Mouse (Mus musculus): ENCODE data around the gene Pld3. TPM values are rescaled to one million over a fixed set of nuclear protein-coding genes. Genes with fewer than 3 reads are reported as not detected.

Gene Pld3
- polyA plus RNA-seq, 1 experiment = 50.8 TPM

GRCm38 (mm10) chr7:27493450-27493849 is 59.6 kb downstream of the Pld3 start:
- Histone ChIP-seq H3K9ac (ENCODE audit: low read depth, poor library complexity, severe bottlenecking) (no peak overlapping the region), H3K9me3 (replicated peaks; ENCODE audit: control insufficient read depth, insufficient read depth, low read length, poor library complexity, severe bottlenecking) (no peaks in the 10 kb centered on the region), H3K4me3 (ENCODE audit: low read depth, low read length) (no peak overlapping the region), H3K27ac (ENCODE audit: insufficient read depth, low read length) (no peak overlapping the region), H3K4me1 (ENCODE audit: control insufficient read depth, insufficient read depth, low read length) (peaks cover 14% of the 10 kb centered on the region), H3K36me3 (ENCODE audit: control insufficient read depth, insufficient read depth, low read length, poor library complexity, severe bottlenecking) (peaks cover 2% of the 10 kb centered on the region; the same call in 1 of the 2 replicates), H3K27me3 (ENCODE audit: control insufficient read depth, insufficient read depth, low read length, poor library complexity, severe bottlenecking) (no peaks in the 10 kb centered on the region)
- TF ChIP-seq EP300 (IDR thresholded peaks at IDR 0.05; ENCODE audit: insufficient read depth, low read depth, low read length) = no peak
- TF ChIP-seq CTCF (IDR thresholded peaks at IDR 0.05; ENCODE audit: low read depth, low read length) = no peak
- no peak for TF ChIP-seq POLR2A (IDR thresholded peaks at IDR 0.05; ENCODE audit: insufficient read depth, low read length)

DNA sequence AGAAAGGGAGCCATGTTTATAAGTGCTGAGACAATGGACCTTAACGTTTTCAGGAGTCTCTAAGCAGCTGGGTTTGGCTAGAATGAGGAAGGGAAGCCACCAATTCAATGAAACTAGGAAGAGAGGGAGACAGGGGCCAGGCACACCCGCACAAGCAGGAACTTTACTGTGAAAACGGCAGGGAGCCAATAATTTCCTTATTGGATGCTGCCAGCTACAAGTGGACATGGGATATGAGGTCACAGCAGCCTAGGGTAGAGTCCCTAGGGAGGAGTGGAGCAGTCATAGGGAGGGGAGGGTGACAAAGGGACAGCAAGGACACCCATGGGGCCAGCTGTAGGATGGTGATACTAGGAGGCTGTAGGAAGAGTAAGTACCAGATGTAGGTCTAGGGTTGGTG is 60.0 kb downstream of the Pld3 start:
- no peaks in the 10 kb centered on the region for H3K9me3 ChIP-seq (replicated peaks; ENCODE audit: control insufficient read depth, insufficient read depth, low read length, poor library complexity, severe bottlenecking)

GRCm38 (mm10) chr7:27491856-27492255 is 61.2 kb downstream of the Pld3 start:
- no peak for TF ChIP-seq EP300 (IDR thresholded peaks at IDR 0.05; ENCODE audit: insufficient read depth, low read depth, low read length)
- no peak for TF ChIP-seq CTCF (IDR thresholded peaks at IDR 0.05; ENCODE audit: low read depth, low read length)
- peaks cover 12% of the 10 kb centered on the region for H3K4me1 ChIP-seq (ENCODE audit: control insufficient read depth, insufficient read depth, low read length)
- H3K4me3 ChIP-seq (ENCODE audit: low read depth, low read length) = no peak overlapping the region
- H3K9ac ChIP-seq (ENCODE audit: low read depth, poor library complexity, severe bottlenecking) = no peak overlapping the region
- H3K27ac ChIP-seq (ENCODE audit: insufficient read depth, low read length) = peak overlapping the region; percentile 82
- no peaks in the 10 kb centered on the region for H3K9me3 ChIP-seq (replicated peaks; ENCODE audit: control insufficient read depth, insufficient read depth, low read length, poor library complexity, severe bottlenecking)
- no peaks in the 10 kb centered on the region for H3K27me3 ChIP-seq (ENCODE audit: control insufficient read depth, insufficient read depth, low read length, poor library complexity, severe bottlenecking)
- peaks cover 2% of the 10 kb centered on the region; the same call in 1 of the 2 replicates for H3K36me3 ChIP-seq (ENCODE audit: control insufficient read depth, insufficient read depth, low read length, poor library complexity, severe bottlenecking)

More for the DNA sequence above, 60.0 kb downstream of the Pld3 start:
- Histone ChIP-seq H3K9ac (ENCODE audit: low read depth, poor library complexity, severe bottlenecking) (no peak overlapping the region), H3K4me1 (ENCODE audit: control insufficient read depth, insufficient read depth, low read length) (peaks cover 12% of the 10 kb centered on the region), H3K4me3 (ENCODE audit: low read depth, low read length) (no peak overlapping the region), H3K27ac (ENCODE audit: insufficient read depth, low read length) (no peak overlapping the region), H3K27me3 (ENCODE audit: control insufficient read depth, insufficient read depth, low read length, poor library complexity, severe bottlenecking) (no peaks in the 10 kb centered on the region), H3K36me3 (ENCODE audit: control insufficient read depth, insufficient read depth, low read length, poor library complexity, severe bottlenecking) (peaks cover 2% of the 10 kb centered on the region; the same call in 1 of the 2 replicates)
- TF ChIP-seq EP300 (IDR thresholded peaks at IDR 0.05; ENCODE audit: insufficient read depth, low read depth, low read length) (no peak), CTCF (IDR thresholded peaks at IDR 0.05; ENCODE audit: low read depth, low read length) (no peak), POLR2A (IDR thresholded peaks at IDR 0.05; ENCODE audit: insufficient read depth, low read length) (no peak)

GRCm38 (mm10) chr7:27490543-27491329 is 62.3 kb downstream of the Pld3 start:
- H3K9me3 ChIP-seq (replicated peaks; ENCODE audit: control insufficient read depth, insufficient read depth, low read length, poor library complexity, severe bottlenecking) = no peaks in the 10 kb centered on the region
- peak overlapping the region; percentile 82 for H3K27ac ChIP-seq (ENCODE audit: insufficient read depth, low read length)
- TF ChIP-seq CTCF (IDR thresholded peaks at IDR 0.05; ENCODE audit: low read depth, low read length) (peak; percentile 41), POLR2A (IDR thresholded peaks at IDR 0.05; ENCODE audit: insufficient read depth, low read length) (no peak), EP300 (IDR thresholded peaks at IDR 0.05; ENCODE audit: insufficient read depth, low read depth, low read length) (no peak)
- H3K27me3 ChIP-seq (ENCODE audit: control insufficient read depth, insufficient read depth, low read length, poor library complexity, severe bottlenecking) = no peaks in the 10 kb centered on the region
- peak overlapping the region; percentile 56 for H3K9ac ChIP-seq (ENCODE audit: low read depth, poor library complexity, severe bottlenecking)
- peaks cover 12% of the 10 kb centered on the region for H3K4me1 ChIP-seq (ENCODE audit: control insufficient read depth, insufficient read depth, low read length)
- H3K4me3 ChIP-seq (ENCODE audit: low read depth, low read length) = peak overlapping the region; percentile 65
- H3K36me3 ChIP-seq (ENCODE audit: control insufficient read depth, insufficient read depth, low read length, poor library complexity, severe bottlenecking) = peaks cover 2% of the 10 kb centered on the region; the same call in 1 of the 2 replicates

- Histone ChIP-seq H3K36me3 (ENCODE audit: control insufficient read depth, insufficient read depth, low read length, poor library complexity, severe bottlenecking) (peaks cover 2% of the 10 kb centered on the region; the same call in 1 of the 2 replicates), H3K27ac (ENCODE audit: insufficient read depth, low read length) (peak overlapping the region; percentile 75), H3K4me1 (ENCODE audit: control insufficient read depth, insufficient read depth, low read length) (peaks cover 12% of the 10 kb centered on the region), H3K9ac (ENCODE audit: low read depth, poor library complexity, severe bottlenecking) (peak overlapping the region; percentile 56), H3K9me3 (replicated peaks; ENCODE audit: control insufficient read depth, insufficient read depth, low read length, poor library complexity, severe bottlenecking) (no peaks in the 10 kb centered on the region), H3K27me3 (ENCODE audit: control insufficient read depth, insufficient read depth, low read length, poor library complexity, severe bottlenecking) (no peaks in the 10 kb centered on the region), H3K4me3 (ENCODE audit: low read depth, low read length) (peak overlapping the region; percentile 49)
- TF ChIP-seq CTCF (IDR thresholded peaks at IDR 0.05; ENCODE audit: low read depth, low read length) (no peak), EP300 (IDR thresholded peaks at IDR 0.05; ENCODE audit: insufficient read depth, low read depth, low read length) (no peak), POLR2A (IDR thresholded peaks at IDR 0.05; ENCODE audit: insufficient read depth, low read length) (no peak)
These were observed 62.8 kb downstream of the Pld3 start for GRCm38 (mm10) chr7:27490227-27490542.

GRCm38 (mm10) chr7:27489270-27489869 is 63.6 kb downstream of the Pld3 start:
- Histone ChIP-seq H3K4me3 (ENCODE audit: low read depth, low read length) (0 out of 2 replicates have a peak overlapping the region, but pooled peaks have one; percentile 0), H3K9ac (ENCODE audit: low read depth, poor library complexity, severe bottlenecking) (peak overlapping the region; percentile 56)
- TF ChIP-seq EP300 (IDR thresholded peaks at IDR 0.05; ENCODE audit: insufficient read depth, low read depth, low read length) (no peak), POLR2A (IDR thresholded peaks at IDR 0.05; ENCODE audit: insufficient read depth, low read length) (no peak), CTCF (IDR thresholded peaks at IDR 0.05; ENCODE audit: low read depth, low read length) (no peak)

More at GRCm38 (mm10) chr7:27489270-27489869, 63.6 kb downstream of the Pld3 start:
- H3K36me3 ChIP-seq (ENCODE audit: control insufficient read depth, insufficient read depth, low read length, poor library complexity, severe bottlenecking) = peaks cover 2% of the 10 kb centered on the region; the same call in 1 of the 2 replicates
- no peaks in the 10 kb centered on the region for H3K27me3 ChIP-seq (ENCODE audit: control insufficient read depth, insufficient read depth, low read length, poor library complexity, severe bottlenecking)
- peaks cover 12% of the 10 kb centered on the region for H3K4me1 ChIP-seq (ENCODE audit: control insufficient read depth, insufficient read depth, low read length)
- H3K9me3 ChIP-seq (replicated peaks; ENCODE audit: control insufficient read depth, insufficient read depth, low read length, poor library complexity, severe bottlenecking) = no peaks in the 10 kb centered on the region
- H3K27ac ChIP-seq (ENCODE audit: insufficient read depth, low read length) = no peak overlapping the region

Measured in ES-Bruce4 (cell line).